Mouse (Mus musculus): ENCODE data around the gene Gfy.

Gfy gene

DNA sequence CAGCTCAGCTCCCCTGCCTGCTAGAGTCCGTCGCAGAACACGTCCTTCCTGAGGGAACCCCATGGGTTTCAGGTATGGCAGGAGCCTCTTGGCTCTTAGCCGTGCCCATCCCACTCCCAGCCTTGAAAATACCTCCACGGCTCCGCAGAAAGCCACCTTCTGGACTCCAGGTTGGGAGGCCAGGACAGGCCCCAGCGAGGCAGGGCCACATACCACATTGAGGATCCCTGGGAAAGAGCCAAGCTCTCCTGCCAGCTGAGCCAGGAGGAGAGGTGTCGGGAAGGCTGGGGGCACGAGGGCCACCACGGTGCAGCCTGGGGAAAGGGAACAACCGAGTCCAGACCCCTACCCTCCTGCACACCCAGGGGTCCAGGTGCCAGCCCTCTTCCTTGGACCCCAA, 32.1 kb downstream of the Gfy start:
- no peak for DNase-seq

DNA sequence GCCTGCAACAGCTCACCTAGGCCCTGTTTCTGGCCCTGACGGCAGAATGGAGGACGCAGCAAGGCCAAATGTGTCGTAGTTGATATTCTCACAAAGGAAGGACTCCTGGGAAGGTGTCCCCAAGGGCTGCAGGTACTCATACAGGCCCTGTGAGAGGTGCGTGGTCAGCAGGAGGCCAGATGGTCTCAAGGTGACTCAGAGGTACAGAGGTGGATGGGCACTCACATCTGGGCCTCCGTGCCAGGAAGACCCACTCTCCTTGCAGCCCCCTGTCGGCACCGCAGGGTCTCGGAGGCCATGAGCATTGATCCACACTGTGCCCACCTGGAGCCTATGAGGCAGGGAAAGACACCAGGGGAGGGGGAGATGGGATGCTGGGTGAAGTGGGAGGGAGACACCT, 33.9 kb downstream of the Gfy start:
- DNase-seq, result peak in 1 of 2 experiments; percentile 15

DNA sequence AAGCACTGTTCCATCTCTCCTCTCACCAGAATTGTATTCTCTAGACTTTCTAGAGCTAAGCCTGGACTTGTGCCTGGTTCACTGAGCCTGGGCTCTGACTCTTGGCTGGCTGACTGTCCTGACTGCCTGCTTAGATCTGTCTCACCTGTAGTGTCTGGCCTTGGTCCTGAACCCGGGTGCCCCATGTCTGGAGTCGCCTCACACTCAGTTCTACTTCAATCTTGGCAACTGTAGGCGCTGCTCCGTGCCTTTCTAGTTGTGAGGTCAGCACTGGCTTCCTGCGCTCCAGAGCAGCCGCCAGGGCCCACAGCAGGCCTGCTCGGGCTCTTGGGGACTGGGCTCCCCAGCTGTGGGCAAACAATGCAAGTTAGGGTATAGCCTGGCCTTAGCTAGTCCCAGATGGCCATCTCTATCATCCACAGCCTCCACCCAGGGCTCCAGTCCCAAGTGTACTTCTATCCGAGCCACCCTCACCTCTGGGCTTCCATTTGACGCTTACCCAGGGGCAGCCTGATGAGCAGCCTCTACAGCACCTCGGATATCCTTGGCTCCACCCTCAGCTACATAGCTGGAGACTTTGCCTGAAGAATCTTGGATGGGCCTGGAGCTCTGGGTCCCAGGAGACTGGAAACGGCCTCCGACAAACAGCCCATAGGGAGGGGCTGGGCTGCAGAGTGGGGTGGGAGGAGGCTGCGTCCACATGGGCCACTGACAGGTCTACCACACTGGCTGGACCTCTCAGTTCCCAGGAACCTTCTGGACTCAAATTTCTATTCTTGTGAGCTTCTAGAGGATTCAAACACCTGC, 34.8 kb downstream of the Gfy start:
- DNase-seq, result peak in 1 of 2 experiments; percentile 39

DNA sequence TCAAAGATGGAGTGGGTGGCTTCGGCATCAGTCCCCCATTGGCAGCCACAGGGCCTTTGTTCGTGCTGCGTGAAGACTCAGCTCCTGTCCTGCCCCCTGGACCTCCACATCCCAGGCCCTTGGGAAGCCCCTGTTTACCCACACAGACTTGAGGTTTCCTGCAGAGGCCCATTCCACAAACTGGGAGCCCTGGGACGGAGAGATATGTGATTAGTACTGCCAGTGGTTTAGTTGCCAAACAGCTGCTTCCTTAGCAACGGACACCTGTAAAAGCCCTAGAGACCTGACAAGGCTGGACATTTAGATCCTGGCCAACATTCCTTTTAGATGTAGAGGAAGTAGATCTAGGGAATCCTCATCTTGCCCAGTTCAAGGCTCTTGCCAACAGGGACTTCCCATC, 37.5 kb downstream of the Gfy start:
- DNase-seq, result no peak

DNA sequence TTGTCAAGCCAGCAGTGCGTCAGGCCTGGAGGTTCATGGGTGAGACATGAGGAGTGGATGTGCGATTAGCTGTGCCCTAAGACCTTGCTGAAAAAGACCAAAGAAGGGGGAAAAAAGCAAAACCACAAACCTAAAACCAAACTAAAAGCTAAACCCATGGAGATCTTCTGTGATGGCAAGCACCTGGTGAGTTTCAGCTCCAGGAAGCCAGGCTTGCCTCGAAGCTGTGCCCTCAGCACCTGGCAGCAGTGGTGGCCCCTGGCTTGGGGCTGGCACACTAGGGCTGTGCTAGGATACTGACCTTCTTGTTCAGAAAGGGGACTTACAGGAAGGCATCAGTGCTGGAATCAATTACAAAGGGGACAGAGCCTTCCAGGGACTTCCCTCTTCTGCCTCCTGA, 38.0 kb downstream of the Gfy start:
- DNase-seq, result no peak

DNA sequence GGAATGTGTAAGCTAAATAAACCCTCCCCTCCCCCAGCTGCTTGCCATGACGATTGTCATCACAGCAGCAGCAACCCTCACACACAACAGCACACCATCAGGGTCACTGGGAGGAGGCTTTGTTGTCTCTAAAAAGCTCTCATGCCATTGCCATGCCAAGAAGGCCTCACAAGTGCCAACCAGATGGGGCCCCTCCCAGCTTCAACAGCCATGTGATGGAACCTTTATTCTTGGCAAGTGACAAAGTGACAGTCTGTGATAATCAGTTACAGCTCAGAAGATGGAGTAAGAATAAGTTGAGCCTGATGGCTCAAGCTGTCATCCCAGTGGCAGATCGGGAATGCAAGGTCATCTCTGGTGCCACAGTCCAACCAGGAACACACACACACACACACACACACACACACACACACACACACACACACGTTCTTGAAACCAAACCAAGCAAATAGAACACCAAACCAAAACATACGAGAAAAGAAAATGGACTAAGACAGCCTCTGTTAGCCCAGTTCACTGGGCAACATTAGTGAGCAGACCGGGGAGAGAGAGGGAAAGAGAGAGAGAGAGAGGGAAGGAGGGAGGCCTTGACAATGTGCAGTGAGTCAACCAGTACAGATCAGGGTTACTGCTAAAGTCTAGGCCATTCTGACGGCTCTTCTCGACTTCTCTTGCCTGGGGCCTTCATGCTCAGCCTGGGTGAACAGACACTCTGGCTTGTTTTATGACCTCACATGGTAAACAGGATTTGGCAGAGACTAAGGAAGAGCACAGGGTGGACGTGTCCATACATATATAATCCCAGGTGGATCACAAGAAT, 39.3 kb downstream of the Gfy start:
- peak in 1 of 2 experiments; percentile 67 for DNase-seq

DNA sequence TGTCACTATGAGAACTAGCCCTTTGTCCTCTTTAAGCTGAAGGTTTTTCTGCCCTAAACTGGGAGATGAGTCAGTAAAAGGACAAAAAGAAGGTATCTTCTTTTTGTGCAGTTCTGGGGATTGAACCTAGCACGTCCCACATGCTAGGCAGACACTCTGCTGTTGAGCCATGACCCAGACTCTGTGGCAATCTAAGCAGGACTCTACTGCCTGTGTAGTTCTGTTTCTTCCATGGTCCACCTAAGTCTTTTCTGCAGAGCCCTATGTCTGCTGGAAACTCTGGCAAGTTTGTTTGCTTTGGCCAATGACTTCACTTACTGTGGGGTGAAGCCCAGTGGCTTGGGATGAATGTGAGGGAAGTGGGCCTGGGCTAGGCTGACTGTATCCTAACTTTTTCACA, 41.0 kb downstream of the Gfy start:
- DNase-seq, result no peak

DNA sequence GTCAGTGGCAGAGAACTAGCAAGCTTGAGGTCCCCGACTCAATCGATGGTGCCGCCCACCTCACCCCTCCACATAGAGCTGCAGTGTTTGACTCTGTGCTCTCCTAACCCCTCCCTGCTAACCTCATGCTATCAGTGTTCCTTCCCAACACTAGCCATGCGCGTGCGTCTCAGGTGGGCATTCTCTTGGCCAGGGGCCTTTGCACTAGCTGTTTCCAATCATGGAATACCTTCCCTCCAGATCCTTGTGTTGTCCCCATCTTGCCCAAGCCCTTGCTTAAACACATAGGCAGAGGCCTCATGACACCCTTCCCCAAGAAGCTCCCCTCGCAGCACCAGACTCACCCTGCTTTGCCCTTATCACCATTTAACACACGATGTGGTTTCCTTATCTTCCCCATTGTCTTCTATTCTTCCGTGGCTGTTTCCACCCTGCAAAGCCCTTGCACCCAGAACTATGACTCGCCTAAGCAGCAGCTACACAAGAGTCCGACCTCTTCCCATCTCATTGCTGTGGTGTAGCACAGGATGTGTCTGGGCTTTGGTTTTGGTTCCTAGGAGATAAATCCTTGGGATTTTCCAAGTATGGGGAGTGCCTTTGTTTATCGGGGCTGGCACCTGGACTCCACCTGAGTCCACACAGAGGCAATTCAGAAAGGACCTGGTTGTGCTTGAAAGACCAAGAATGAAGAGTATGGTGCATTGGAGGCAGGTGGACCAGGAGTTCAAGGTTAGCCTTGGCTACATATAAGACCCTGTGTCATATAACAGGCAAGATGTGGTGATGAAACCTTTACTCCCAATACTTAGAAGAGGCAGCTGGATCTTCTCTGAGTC, 42.0 kb downstream of the Gfy start:
- DNase-seq, result no peak

DNA sequence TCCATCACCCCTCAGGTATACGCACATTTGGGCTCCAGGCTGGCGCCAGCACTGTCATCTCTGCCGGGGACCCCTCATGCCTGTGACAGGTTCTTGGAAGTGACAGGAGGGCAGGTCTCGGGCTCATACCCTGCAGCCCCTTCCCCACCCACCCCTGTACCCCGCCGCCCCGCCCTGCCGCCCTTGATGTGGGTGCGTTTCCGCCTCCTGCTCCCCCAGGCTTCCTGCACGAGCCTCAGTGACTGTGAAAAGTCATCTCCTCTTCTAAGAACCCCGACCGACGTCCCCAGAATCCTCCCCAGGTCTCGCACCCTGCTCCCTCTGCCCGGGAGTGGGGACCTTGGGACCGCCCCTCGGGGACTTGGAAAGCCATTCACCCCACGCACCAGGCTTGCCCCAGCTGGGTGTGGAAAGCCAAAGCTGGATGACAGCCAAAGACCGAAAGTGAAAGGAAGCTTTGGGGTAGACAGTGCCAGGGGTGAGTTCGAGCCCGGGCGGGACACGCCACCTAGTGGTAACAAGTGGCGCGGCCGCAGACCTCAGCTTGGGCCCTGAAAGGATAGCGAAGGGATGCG, 43.3 kb downstream of the Gfy start, which contains the start of the genes Gm45713 and Flt3l:
Gene Gm45713 (minus strand): TSS at position 239 of the 575 bp plus-strand sequence.
Gene Flt3l (minus strand): TSS at position 440 of the 575 bp plus-strand sequence.
- peak; percentile 91 to 95 for DNase-seq

DNA sequence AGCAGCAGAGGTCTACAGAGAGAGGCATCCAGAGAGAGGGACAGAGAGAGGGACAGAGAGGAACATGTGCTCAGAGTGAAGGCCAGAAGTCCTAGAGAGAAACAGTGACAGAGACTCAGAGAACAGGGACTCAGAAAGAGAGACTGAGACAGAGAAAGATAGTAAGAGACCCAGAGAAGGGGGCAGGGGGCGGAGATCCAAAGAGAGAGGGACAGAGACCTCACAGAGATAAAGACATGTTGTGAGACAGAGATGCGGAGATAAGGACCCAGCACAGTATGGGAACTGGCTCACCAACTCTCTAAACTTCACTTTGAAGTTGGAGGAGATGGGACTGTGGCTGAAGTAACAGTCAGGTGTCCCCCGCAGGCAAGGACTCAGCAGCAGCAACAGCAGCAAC, 44.0 kb downstream of the Gfy start:
- DNase-seq, result no peak

DNA sequence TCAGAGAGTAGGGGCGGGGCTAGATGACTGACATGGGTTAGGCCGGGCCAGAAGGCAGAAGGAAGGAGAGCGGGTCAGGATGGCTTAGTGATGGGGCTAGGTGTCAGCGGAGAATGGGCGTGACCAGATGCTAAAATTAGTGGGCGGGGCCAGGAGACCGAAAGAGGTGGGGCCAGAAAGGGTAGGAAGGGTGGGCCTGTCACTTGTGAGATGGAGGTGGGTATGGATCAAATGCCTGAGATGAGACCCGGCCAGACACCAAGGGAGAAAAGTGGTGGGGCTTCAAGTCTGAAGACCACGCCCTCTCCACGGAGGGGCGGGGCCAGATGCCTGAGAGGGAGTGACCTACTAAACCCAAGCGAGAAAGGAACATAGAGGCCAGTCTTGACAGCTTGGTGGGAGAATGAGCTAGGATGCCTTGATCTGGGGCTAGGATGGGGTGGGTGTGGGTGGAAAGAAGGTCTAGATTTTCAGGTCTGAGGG, 44.8 kb downstream of the Gfy start:
- DNase-seq, result peak; percentile 68 to 69

DNA sequence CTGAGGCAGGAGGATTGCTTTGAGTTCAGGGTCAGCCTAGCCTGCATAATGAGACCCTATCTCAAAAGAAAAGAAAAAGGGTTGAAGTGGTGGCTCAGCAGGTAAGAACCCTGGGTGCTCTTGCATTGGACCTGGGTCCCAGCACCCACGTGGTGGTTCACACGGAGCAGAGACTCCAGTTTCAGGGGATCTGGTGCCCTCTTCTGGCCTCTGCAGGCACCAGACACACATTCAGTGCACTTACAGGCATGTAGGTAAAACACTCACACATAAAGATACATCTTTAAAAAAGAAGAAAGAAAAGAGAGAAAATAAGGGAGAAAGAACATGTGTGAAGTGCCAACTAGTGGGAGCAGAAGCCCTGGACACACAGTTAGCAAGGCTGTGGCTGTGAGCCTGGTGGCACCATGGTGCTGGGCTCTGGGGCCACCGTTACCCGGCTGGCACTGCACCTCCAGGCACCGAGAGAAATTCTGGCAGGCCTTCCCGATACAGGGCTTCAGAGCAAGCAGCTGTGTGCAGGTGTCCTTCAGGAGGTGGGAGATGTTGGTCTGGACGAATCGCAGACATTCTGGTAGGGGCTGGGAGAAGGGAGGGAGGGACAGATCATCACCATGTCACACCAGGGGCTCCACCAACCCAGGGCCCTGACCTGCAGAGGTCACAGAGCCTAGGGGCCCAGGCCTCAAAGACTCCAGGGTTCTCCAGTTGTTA, 45.8 kb downstream of the Gfy start:
- no peak for DNase-seq

DNA sequence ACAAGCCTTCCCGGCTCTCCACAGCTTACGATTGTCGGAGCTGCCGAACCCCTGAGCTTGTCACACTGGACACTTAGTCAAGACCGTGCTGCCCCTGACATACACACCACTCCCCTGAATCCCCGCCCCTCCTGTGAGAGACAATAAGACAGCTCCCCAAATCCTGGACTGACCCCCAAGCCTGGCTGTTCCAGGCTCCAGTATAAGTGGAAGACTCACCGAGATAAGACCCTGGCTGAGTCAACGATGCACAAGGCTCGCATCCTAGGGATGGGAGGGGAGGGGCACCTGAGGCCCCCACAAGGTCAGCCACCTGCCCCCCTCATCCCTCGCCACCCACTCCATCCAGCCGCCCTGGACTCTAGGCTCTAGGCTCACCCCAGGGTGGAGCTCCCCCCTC, 47.5 kb downstream of the Gfy start:
- DNase-seq, result no peak

DNA sequence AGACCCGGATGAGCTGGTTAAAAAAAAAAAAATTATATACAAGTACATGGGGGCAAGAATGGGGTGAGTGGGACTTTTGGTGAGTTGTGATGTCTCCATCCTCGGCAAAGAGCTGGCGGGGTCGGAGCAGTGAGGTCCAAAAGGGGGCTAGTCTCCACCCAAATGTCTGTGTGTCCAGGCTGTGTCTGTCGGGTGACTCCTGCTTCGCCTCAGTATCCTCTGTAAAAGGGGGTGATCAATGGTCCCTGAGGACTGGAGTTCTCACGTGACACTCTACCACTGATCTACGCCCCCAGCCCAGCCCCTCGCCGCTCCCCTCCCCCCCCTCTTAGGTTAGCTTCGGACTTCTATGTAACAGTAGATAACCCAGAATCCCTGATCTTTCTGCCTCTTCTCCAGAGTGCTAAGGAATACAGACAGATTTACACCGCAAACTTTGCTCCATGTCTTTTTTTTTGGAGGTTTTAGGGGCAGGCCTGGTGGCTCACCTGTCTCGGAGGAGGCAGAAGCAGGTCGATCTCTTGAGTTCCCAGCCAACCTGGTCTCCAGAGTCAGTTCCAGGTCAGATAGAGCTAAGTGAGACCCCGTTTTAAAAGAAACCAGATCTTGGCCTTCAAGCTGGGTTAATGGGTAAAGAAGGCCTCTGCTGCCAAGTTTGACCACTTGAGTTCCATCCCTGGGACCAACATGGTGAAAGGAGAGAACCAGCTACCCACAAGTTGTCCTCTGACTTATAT, 49.4 kb downstream of the Gfy start:
- DNase-seq, result no peak

DNA sequence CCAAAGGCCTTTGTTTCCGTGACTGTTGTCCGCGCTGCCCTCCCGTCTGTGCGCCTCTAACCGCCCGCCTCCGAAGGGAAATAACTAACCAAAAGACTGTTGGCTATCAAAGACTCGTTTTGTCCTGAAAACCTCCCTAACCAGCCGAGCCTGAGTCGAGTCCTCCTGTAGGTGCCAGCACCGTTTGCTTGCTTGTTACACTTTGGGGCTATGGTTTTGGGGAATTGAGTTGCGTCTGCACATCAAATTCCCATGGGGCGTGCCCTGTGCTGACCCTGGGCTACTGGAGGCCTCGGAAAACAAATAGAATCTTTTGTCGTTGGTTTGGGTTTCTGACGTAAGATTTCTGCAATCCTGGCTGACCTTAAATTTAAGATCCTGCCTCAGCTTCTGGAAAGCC, 50.1 kb downstream of the Gfy start:
- DNase-seq, result no peak

DNA sequence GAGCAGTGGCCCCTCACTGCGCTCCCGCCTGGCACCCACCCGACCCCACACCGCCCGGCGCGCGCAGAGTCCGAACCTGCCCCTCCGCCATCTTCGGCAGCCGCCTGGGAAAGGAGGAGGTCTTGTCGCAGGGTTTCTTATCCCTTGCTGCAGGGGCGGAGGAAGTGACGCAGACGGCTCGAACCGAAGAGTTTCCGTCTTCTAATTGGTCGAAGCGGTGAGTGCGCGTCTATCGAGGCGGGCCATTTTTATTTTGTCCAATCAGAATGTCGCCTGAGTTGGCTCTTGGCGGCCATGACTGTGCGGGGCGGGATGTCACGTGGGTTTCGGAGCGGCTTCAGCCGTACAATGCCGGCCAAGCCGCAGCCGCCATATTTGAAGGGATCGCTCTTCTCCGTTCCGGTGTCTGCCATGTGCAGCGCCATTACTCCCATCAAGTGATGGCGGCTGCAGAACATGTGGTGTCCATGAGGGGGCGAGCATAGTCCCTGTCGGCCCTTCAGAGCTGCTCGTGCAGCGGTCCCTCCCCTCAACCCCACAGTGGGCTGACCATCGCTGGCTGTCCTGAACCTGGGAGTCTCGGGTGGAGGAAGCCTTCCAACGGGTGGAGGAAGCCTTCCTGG, 50.6 kb downstream of the Gfy start, which contains the start of gene Rpl13a:
Gene Rpl13a (minus strand): TSS at position 138 of the 623 bp plus-strand sequence.
- DNase-seq, result peak; percentile 99 to 100

DNA sequence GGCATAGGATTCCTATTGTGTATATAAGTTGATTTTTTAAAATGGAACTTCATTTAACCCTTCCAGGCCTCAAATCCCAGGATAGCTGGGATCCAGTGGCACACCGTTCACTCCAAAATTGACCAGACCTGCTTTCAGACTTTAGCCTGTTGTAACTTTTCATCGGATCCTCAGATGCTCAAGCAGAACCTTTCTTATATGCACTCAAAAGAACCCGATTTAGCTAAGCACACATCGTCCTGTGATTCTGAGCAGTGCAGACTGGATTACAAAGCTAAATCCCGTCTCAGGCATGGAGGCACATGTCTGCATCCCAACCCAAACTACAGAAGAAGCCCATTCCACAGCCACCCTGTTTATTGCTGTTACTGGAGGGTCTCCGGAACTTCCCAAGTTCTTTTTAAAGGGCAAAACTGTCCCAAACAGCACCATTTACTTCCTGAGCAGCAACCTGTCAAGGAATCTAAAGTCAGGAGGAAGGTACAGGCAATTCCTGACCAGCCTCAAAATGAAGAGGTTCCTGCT, 51.6 kb downstream of the Gfy start:
- DNase-seq, result no peak

DNA sequence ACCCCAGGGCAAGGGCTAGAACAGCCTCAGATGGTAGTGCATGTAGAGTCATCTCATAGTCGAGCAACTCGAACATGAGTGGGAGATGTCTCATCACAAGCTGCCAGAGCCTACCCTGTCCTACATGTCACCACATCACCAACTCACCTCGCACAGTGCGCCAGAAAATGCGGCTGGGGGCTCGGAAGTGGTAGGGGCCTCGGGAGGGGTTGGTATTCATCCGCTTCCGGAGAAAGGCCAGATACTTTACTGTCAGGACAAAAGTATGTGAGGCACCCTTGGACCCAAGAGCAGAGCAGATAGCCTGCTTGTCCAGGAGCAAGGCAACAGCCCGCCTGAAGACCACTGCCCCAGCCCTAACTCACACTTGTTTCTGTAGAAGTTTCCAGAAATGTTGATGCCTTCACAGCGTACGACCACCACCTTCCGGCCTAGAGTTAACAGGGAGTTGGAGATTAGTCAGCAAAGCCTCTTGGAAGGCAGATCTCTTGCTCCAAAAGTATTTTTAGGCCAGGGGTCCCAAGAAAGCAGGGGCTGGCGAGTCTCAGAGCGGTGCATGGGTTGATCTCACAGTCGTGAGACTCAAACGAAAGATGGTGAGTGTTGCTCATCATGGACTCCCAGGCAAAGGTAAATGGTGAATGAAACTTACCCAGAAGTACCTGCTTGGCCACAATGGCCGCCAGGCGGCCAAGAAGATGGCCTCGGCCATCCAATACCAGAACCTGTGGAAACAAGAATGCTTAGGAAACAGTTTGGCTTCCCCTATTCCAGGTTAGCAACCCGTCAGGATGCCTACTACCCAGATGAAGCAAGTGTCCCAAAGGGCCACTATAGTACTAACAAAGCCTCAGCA, 52.3 kb downstream of the Gfy start:
- DNase-seq, result peak in 1 of 2 experiments; percentile 23
